Mouse (Mus musculus): ENCODE data around the gene Klc3.

Klc3 gene

DNA sequence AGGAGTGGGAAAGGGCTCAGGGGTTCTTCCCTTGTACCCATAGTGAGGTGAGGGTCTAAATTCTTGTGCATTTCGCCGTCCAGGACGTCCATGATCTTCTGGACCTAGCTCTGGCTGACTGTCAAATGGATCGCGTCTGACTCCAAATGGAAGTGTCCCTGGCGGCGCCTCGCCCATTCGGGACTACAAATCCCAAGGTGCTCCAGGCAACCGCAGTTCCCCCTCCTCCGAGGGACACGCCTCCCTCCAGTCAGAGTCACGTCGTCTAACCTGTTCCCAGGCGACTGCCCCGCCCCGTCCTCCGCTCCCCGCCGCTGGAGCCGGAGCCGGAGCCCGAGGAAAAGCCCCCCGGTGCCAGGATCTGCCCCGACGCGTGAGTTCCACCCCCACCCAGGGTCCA is 43.0 kb downstream of the Klc3 start:
- DNase-seq (ENCODE audit: low read depth, low spot score) = peak; percentile 79

DNA sequence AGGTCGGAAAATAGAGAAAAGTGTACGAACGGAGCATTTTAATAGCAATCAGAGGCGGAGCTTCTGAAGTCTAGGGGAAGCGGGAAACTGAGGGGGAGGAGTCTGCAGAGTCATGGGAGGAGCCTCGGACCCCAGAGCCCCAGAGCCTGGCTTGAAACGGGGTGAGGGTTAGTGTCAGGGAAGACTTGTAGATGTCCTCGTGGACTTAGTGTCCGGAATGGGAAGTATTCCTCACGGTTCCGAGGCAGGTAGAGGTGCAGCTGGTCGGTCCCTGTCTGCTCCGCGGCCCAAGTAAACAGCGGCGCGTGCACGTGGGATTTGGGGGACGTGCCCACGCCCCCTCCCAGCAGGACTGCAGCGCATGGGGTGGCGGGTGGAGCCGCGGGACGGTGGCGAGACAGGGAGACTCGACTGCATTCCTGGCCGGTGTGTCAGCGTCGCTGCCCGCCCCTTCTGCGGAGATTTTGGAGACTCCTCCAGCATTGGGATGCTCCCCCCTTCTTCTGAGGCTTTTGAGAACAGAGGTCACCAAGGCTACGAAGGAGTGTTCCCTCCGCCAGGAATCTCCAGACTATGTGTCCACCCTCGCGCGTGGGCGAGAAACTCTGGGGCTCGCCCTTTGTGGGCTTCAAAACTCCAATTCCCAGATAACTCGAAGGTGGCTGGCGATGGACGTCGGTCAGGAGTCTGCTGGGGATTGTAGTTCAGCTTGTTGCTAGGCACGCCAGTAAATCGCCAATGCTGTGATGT is 43.8 kb downstream of the Klc3 start:
- DNase-seq (ENCODE audit: low read depth, low spot score) = no peak

DNA sequence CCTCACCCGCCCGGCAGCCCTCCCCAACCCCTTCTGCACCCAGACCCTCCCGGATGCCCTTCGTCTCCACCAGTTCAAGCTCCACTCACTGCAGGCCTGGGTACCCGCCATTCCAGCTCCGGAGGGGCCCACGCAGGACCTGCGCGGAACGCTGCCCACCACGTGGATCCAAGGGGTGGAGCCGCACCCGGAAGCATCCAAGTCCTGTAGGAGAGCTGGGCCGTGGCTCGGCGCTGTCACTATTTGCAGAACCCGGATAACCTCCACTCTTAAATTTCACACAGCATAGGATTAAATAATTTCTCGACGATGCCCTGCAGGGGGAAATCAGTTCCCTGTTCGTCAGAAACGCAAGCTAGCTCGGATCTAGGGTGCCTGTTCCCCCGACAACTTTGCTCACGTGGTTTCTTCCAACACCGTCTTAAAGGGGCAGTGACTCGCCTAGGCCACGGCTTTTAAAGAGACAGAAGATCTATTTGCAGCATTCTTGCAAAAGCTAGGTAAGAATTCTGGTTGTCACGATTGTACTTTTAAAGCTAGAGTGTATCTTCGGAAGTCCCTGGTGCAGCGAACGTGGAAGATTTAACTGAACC is 44.5 kb downstream of the Klc3 start, which contains the start of the genes Cd3eap and Ppp1r13l:
Cd3eap (minus strand) TSS at position 185 of the 593 bp plus-strand sequence.
Ppp1r13l (plus strand) TSS at position 451 of the 593 bp plus-strand sequence.
- DNase-seq (ENCODE audit: low read depth, low spot score) = peak; percentile 89

DNA sequence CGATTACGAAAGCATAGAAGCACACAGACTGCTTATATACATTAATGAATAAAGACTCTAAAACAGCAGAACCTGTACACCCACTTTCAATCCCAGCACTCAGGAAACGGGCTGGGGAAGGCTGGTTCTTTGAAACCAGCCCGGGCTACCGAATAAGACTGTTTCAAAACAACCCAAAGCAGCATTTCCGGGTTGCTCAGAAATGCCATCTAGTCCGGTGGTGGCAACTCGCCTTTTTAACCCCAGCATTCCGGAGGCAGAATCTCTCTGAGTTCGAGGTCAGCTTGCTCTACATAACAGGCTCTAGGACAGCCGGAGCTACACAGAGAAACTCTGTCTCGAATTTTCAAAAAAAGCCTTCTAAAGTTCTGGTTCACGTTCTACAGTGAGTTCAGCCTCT is 45.3 kb downstream of the Klc3 start:
- peak; percentile 32 for DNase-seq (ENCODE audit: low read depth, low spot score)

DNA sequence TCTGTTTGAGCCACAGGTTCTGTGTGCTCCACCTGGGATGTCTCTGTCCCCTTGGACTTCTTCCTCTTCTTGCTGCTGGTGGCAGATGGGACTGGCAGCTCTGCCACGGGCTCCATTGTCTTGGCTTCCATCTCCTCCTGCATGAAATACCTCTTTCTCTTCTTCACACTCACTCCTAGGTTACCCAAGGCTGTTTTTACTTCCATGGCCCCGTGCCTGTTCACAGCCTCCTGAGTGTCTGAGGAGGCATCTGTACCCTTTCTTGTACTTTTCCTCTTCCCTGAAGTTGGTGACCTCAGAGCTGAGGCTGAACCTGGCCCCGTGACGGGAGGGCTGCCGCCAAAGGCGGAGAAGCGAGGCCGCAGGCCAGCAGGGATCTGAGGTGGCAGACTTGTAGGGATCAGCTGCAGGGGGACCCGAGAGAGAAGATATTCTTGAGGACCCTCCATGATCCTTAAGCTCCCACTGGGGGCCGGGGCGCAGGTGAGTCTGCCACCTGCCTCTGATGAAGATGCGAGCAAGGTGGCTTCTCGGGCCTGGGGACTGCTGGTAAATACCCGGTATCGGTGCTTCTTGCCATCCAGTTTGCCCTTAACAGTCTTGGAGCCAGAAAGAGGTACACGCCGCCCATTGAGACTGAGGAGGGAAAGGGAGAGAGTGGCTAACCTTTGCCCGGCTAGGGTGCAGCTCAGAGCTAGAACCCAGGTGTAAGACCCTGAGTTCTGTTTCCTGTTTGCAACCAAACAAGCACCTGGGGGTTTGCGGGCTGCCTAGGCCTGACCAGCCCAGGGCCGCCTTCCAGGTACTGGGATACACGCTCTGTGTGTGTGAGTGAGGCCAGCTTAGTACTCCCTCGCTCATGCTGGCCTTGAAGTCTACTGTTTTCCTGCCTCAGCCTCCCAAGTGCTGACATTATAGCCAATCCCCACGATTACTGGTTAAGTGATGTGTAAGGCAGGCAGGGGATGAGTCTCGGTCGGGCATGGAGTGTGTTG is 46.2 kb downstream of the Klc3 start:
- no peak for DNase-seq (ENCODE audit: low read depth, low spot score)

DNA sequence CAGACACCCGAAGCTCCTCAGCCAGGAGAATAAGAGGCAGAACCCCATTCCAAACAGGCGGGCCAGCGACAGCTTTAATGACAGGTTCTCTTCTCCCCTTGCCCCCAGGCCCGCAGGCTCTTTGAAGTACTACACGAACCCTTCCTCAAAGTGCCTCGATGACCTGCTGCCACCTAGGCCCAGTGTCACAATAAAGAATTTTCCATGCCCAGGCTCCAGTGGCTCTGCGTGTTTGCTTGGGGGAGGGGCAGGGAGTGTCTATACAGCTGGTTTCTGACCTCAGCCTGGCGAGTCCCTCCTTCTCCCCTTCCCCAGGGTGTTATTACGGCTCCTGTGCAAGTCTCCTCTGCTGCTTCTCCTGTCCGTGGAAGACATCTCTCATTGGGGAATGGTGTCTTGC is 47.6 kb downstream of the Klc3 start:
- DNase-seq (ENCODE audit: low read depth, low spot score) = no peak

DNA sequence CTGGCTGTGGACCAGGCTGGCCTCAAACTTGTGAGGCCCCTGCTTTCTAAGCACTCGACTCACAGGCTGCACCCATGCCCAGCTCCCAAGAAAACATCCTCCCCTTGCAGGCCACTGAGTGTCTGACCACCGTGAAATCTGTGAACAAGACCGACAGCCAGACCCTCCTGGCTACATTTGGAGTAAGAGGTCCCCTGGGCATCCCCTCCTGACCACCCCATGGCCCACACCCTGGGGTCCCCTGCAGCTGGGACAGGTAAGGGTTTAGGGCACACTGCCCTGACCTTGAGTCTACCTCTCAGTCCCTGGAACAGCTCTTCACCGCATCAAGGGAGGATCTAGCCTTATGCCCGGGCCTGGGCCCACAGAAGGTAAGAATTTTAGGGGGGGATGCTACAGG is 48.9 kb downstream of the Klc3 start:
- no peak for DNase-seq (ENCODE audit: low read depth, low spot score)

DNA sequence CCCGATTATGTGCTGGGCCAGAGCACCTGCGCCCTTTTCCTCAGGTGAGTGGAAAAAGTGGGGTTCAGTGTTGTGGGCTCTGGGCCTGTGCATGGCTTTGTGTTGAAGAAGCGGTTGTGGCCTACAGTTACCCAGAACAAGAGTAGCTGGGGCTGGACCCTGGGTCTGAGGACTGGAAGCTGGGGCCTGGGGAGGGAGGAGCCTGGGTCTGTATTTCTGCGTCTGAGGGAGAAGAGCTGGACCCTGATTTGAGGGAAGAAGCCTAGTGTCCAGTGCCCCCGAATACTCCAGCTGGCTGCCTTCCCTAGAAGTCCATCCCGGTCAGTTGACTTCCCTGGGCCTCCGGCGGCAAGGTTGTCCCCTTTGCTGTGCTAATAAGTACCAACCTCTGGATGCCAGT is 53.7 kb downstream of the Klc3 start:
- DNase-seq (ENCODE audit: low read depth, low spot score) = no peak

DNA sequence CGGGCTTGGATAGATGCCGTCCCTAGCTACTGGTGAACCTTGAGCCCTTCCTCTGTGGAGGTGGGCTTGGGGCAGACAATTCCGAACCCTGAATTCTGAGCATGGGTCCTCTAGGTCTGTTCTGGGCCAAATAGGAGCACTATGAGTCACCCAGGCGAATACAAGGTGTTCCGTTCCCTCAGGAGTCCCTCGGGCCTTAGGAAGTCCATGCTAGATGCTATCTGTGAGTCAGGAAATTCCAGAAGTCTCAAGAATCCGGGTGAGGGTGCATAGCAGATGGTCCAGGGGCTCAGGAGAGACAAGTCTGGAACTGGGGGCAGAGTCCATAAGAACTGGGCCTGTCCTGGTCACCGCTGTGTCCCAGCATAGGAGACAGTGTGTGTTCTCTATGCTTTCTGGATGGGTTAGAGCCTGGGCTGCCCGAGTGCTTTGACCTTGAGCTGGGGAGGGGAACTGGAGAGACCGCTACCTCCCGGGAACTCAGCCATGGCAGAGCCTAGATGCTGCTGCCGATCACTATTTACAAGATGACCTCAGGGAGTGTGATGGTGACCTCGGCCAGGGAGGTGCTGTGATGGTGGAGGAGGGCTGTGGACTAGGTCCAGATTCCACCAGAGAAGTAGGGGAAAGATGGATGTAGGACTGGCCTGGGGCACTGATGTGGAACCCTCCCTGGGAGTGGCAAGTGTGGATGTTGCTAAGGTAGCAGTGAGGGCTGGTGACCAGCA is 54.6 kb downstream of the Klc3 start:
- no peak for DNase-seq (ENCODE audit: low read depth, low spot score)

DNA sequence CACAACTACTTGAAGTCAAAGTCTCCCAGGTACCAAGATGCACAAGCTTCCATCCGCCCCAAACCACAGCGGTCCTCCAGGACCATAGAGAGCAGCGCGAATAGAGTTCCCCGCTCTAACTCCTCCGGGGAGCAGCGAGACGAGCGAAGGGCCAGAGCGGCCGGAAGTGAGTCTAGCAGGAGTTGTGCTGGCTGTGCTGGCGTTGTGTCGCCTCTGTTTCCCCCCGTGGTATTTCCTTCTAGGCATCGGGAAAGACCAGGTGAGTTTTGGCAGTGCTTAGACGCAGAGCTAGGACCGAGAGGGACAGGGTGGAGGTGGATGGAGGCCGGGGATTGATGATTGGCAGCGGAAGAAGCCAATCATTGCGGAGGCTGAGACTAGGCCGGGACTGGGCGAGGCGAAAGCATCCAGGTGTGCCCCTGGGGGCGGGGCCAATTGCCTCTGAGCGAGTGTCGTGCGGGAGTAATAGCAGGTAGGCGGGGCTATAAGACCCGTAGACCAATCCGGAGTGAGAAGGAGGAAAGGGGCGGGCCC is 58.9 kb downstream of the Klc3 start:
- DNase-seq (ENCODE audit: low read depth, low spot score) = peak; percentile 99

All from CD4-positive, CD25-positive, alpha-beta regulatory T cell, adult 2 months (primary cell).